Mouse (Mus musculus) stomach, postnatal 0 days (tissue): ENCODE data around the gene Map3k9.

Source experiments
- CTCF ChIP-seq: IDR thresholded peaks from 2 replicates; pipeline ENCODE4 v1.5.1; 2016; ENCODE audit warnings: antibody characterized with exemption, low read depth, mild to moderate bottlenecking, moderate library complexity
- EP300 ChIP-seq: optimal IDR thresholded peaks from 2 replicates; pipeline ENCODE3; 2016; ENCODE audit warnings: antibody characterized with exemption

DNA sequence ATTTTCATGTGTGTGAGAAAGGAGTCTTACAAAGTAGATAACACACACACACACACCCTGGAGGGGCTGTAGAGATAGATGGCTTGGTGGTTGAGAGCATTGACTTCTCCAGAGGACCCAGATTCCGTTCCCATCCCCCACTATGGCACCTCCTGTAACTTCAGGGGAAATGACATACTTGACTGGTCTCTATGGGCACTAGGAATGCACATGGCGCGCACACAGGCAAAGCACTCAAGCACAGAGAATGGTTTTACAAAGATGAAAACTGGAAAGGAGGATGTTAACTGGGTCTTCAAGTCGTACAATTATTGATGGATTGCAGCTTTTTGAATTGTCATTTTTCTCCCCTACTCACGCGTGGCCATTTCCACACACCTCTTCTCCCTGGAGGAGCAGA is 1.6 kb upstream of the Map3k9 start:
- TF ChIP-seq EP300 (no peak), CTCF (no peak)
